Mouse (Mus musculus): Measurements from ENCODE around the gene Gm5148. TPM values are rescaled to one million over a fixed set of nuclear protein-coding genes. Genes with fewer than 3 reads are reported as not detected.

Gene Gm5148
- total RNA-seq, 2 experiments from 2014 or later, result not detected

DNA sequence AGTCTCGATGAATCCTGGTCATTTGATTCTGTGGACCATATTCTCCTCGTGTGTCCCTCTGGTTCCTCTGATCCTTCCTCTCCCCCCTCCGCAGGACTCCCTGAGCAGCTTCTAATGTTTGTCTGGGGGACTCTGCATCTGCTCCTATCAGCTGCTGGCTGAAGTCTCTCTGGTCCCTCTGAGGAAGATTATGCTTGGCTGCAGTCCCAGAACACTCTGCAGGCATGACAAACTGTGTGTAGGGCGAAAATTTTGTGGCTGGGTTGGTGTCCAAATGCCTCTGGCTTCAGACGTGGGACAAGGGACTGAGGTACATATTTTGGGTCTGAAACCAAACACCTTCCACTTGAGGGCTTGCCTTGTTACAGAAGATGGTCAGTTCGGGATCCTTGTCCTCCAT lies 13.1 kb upstream of the Gm5148 start:
- DNase-seq, result peak; percentile 86 to 90

DNA sequence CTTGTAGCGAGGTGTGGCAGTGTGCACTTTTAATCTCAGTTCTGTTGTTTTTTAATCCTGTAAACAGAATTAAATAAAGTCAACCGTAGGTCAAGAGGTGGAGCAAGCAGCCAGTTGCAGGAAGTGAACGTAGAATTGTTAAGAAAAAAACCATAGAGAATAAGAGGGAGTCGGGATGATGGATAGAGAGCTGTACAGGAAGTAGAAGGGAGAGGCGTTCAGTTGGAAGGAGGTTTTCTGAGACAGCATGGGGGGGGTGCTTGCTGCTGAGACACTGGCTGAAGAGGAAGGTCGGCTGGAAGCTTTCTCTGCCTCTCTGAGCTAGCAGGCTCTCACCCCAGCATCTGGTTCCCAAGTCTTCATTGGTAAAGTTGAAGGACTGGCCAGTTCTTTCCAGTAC lies 10.9 kb upstream of the Gm5148 start:
- DNase-seq, result no peak

DNA sequence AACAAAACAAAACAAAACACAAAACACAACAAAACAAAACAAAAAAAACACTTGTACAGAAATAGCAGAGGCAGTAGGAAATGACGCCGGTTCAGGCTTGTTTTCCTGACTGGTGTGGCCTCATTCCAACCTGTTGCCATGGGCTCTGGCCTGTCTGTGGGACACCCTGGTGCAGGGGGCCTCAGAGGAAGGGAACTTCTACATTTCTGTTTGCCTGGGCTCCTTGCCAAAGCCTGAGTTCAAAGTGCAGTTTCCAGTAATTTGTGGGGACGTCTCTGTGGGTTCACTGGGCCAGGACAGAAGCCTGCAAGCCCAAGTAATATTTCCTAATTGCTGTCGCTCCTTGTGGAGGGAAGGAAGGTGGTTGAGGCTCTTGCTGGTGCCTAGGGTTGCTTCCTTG lies 4.9 kb upstream of the Gm5148 start:
- DNase-seq, result peak; percentile 86 to 94

DNA sequence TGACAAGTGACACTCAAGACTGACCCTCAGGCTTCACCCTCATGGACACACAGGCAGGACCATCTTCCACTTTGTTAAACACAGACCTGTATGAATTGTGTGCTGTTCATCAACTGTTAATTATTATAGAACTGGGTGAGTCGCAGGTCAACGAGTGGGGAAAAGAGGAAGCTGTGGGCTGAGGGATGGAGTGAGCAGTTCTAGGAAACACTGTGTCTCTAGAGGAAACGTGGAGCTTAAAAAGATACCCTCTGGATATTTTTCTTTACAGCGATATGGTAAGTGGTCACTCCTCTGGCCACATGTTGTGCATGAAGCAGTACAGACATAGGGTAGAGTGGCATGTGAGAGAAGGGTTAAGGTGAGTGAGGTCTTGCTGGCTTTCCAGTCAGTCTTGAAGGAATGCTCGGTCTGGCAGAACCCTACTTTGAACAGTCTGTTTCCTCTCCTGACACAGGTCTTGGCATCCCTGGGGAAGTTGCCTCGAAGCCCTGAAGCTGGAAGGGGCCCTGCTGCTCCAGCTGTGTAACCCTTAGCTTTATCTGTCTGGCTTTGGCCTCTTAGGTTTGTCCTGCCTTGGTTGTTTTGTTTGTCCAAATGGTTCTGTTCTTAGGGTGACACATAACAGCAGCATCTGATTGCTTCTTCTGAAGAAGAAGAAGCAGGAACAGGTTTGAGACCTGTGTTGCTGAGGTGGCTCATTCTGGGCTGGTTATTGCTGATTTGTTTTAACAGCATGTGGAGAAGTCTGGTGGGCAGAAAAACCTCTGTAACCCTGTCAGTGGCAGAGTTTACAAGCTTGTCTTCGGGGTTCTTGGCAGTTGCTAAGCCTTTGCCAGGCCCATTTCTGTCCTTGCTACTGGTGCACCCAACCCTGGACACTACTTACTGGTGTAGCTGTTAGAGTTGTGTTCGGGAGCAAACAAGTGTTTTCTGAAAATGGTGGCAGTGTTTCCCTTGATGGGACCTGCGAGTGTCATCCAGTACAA lies 4.1 kb upstream of the Gm5148 start:
- peak; percentile 62 to 66 for DNase-seq

DNA sequence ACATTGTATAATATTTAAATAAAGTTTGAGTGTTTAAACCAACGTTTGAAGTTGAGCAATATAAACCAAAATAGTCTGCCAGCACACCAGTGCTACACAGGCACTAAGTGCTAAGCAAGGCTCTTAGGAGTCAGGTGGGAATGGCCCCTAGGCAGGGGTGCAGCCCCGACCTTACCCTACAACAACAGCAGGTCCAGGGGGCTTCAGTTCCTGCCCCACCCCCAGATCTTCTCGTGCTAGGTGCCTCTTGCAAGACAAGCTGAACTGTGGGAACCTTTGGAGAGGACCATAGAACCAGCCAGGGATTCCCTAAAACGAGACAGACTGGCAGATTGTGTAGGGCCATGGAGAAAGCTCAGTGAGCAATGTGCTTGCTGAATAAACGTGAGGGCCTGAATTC lies 3.1 kb upstream of the Gm5148 start:
- no peak for DNase-seq

DNA sequence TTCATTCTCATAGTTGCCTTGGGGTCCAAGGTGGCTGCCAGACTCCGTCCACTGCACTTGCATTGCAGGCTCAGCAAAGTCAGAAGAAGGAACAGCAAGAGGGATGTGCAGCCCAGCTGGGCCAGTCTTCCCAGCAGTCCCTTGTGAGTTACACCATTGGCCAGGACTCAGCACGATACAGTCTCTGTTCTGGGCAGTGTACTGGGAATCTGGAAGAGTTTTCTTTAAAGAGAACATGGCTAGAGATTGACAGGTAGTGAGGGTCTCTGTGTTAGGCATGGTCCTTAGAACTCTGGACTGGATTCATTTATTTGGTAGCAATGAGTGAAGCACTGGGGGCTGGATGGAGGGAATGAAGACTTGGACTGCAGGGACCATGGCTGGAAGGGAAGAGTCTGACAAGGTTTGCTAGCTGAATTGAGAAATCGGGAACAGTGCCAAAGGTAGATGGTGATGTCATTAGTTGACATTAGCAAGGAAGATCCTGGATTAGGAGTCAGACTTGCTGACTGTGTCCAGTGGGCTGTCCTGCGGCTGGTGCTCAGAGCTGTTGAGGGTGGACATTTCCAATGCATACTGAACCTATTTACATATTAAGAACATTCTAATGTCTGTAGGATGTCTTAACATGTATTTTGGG lies 2.3 kb upstream of the Gm5148 start:
- peak; percentile 76 to 85 for DNase-seq

DNA sequence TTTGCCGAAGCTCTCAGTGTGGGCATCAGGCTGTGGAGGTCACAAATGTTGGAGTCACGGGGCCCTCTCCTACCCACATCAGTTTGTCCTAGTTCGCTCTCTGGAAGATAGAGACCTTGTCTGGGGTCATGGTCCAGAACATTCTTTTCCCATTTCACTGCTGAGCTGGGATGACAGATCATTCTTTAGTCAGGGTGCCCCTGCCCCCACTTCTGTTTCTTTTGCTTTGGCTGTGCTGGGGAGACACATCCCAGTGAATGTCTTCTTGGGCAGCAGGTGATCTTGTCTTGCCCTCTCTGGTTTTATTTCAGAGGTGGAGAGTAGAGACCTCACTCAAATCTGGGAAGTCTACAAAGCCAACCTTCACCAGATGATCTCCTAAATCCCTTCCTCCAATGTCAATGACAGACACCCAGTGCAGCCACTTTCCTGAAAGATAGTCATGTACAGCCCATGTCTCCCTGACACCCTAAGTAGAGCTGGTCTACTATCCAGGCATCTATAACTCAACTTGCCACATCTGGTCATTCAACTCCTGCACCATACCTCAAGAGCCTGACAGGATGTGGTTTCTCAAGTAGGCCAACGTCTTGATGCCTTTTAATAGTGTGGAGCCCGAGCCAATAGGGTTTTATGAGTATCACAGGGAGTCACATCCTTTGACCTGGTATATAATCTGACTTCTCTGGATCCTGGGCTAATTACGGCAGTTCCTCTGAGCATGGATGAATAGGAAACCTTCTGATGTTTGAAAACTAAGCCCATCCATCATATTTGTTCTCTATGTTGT lies 851 bp upstream of the Gm5148 start:
- no peak for DNase-seq

DNA sequence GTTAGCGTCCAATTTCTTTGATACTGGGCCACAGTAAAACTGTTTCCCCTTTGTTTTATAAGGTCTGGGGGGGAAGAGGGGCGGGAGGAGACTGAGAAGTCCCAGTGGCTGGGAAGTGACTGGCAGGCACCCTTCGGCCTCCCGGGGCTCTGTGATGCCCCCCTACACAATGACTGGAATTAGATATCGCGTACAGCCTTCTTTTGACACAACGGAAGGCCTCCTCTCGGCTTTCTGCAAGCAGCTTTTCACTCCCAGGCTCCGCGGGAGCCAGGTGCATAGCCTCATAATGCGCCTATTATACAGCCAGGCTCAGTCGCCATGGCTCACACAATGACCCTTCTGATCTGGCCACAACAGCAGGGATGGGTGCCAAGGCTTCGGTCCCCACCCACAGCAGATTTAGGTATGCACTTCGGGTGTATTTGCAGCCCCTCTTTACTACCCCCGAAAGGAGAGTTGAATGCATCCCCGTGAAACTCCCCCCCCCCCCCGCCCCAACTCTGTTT lies 574 bp downstream of the Gm5148 start:
- no peak for DNase-seq

DNA sequence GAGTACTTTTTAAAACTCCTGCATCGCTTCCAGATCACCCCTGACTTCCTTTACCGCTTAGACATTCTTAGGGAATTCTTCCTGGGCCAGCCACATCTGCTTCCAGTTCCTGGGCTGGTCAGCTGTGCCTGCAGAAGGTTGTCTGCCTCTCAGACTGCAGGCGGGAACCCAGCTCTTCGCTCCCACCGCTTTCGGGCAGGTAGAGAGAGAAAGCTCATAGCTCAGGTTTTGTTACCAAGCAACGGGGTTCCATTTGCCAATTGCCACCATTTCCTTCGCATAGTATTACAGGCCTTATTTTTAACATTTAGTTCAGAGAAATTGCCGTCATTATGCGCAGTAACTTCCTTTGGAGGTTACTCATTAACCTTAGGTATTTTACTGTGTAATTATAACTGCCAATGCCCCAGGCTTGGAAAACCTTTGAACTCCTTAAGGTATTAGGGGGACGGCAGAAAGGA lies 1.2 kb downstream of the Gm5148 start:
- no peak for DNase-seq

DNA sequence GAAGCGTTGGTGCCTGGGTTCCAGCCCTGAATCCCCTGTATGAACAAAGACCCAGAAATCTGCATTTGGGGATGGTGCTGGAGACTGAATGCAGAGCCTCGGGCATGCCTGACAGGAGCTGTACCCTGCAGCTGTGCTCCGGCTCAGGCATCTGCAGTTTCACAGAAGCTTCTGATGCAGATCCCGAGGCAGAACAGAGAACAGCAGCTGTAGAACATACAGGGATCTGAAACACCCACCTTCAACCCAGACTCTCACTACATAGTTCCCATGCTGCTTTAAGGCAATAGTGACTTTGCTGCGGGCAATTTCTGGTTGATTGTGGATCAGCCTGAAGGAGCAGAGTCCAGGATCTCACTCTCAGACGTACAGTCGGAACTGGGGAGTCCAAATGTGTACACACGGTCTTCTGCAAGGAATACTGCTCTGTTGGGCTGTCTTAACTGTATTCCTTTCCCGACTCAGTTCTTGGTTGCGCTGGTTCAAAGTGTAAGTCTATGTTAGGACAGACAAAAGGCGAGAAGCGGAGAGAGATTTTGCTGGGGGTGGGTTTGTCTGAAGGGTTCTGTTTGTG lies 1.7 kb downstream of the Gm5148 start:
- DNase-seq, result no peak

DNA sequence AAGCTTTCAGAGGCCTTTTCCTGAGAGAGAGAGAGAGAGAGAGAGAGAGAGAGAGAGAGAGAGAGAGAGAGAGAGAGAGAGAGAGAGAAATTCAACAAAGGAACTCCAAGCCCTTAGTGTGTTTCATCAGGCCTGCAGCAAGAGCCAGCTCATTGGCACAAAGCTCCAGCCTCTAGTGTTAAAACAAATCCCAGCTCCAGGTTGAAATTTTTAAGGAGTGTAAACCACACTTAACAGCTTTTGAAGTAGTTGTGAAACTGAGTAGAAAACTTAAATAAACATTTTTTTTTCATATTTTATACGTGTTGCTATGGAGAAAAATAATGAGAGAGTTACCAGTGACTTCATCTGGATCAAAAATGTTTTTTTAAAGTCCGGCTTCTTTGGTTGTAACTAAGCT lies 7.3 kb downstream of the Gm5148 start:
- DNase-seq, result no peak

DNA sequence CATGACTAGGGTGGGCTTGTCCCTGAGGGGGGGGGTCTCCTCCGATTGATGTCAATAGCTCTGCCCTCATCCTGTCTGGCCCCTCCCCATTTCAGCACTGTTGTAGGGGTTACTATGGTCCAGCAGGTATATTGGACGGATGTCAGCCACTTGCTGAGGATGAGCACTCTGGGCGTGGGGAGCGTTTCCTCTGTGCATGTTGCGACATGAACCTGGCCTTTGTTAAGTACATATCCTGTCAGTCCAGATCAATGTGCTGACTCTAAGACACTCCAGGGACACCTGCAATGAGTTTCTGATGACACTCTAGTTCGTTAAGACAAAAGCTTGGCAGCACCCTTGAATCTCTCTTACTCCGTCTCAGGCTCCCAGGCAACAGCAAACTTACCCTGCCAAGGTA lies 8.6 kb downstream of the Gm5148 start:
- no peak for DNase-seq

DNA sequence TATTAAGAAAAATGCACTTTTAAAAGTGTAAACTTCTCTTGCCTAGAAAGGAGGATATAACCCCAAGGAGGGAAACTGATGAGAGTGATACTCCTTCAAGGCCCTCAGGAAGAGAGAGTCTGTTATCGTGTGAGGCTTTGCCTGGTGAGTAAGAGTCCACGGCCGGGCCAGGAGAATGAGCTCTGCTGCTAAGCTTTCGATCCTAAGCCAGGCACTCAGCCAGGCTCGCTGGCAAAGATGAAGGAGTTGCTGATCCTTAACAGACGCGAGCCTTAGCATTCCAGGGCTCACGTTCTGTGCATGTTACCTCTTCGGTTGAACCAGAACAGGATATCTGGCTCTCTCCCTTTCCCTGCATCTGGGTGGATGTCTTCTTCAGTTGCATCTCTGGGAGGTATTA lies 11.8 kb downstream of the Gm5148 start:
- peak; percentile 76 to 77 for DNase-seq

DNA sequence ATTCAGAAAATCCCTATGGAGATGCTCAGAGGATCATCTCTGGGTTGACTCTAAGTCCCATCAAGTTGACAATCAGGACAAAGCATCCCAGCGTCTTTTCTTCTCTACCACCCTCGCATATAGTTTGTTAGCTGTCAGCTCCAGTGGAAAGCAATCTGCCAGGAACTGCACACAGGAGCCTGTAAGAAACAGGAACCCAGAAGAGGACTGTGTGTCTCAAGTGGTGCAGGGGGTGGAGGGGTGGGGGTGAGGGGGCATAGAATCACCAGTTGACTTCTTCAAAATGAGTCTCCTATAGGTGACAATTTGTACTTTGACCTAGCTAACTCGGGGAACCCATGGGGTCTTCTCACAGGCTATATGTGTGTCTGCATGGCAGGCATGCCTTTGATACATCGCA lies 12.7 kb downstream of the Gm5148 start:
- DNase-seq, result no peak

DNA sequence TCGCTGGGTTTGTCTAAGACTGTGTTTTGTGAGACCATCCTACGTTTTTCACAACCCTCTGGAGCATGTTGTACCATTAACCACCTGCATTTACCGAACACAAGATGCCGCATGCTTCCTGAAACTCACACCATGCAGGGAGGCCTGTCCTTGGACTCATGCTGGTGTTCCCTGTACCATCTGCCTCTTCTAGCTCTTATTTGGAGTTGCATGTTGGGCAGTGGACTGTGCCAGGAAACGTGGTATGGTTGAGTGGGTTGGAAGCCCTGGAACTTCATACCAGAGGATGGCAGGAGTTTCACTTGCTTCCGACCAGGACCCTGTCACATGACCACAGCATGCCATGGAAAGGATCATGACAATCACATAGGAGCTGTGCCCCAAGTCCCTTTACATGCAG lies 16.5 kb downstream of the Gm5148 start:
- DNase-seq, result no peak

DNA sequence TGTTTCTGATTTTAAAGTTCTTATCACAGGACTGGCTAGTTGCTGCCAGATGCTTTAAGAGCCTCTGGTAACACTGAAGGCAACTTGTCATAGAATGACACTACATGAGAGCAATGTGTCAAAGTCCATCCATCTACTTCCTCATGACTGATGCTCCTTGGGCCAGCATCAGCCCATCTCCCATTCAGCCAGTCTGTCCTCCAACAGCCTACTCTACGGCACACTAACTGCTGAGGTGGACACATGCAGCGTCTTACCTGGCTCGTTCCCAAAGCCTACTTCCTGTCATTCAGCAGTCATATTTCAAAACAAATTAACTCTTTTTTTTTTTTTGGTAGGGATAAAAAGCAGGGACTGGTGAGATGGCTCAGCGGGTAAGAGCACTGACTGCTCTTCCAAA lies 17.9 kb downstream of the Gm5148 start:
- peak; percentile 45 to 57 for DNase-seq

DNA sequence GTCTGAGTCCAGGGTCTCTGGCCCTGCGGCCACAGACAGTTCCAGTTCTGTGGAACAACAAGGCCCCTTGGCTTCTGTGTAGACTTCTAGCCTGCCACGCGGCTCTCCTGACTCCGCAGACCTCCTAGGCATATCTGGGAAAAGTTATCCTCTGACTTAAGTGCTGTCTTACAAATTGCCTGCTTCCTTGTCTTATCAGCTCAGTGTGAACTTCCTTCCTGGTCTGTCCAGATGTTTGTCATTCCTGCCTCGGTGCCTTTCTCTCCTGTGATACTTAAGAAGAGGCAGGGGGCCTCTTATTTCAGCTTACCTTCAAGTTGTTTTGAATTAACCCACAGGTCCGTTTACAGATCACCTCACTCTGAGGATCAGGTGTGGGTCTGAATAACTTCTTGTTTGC lies 18.9 kb downstream of the Gm5148 start:
- DNase-seq, result no peak

DNA sequence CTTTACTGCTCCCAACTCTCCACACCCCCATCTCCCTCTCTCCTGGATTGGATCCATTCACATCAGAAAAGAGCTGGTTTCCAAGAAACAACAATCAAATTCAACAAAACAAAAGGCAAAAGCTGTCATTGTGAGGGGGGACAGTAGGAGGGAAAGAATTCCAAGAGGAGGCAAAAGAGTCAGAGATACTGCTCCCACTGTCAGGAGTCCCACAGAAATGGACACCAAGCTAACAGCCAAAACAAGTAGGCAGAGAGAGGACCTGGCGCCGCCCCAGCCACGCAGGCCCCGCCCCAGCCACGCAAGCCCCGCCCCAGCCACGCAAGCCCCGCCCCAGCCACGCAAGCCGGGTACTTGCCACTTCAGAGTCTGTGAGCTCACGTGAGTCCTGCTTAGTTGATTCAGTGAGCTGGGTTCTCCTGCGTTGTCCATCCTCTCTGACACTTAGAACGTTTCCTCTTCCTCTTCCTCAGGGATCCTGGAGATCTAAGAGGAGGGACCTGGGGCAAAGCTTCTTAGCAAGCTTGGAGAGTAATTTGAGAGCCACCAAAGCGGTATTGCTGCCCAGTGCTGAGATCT lies 19.5 kb downstream of the Gm5148 start:
- peak in 1 of 2 experiments; percentile 23 for DNase-seq

DNA sequence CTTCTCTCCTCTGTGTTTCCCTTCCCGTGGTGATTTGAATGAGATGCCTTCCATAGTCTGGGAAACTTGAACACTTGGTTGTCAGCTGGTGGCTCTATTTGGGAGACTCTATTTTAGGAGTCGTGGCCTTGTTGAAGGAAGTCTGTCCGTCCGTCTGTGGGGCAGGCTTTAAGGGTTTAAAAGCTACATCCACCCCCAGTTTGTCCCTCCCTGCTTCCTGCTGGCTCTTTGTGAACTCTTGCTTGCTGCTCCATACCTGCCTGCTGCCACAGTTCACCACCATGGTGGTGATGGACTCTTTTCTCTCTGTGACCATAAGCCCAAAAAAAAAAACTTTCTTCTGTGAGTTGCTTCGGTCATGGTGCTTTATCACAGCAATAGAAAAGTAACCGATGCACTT lies 21.2 kb downstream of the Gm5148 start:
- no peak for DNase-seq

DNA sequence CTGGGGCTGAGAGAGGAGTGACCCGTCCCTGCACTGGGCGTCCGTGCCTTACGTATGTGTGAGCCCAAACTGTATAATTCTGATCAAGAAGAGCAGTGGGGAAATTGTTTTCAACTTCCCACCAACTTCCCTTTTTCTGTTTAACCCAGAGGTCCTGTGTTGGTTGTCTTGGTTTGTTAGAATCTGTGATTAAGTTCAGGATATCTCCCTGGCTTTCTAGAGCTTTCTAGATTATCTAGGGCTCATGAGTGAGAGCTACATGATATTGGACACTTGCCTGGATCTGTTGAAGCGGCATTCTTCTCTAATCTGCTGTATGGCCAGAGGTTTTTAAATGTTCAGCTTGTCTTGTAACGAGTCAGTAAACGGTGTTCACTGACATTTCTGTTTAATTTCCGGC lies 30.7 kb downstream of the Gm5148 start:
- DNase-seq, result peak in 1 of 2 experiments; percentile 23

DNA sequence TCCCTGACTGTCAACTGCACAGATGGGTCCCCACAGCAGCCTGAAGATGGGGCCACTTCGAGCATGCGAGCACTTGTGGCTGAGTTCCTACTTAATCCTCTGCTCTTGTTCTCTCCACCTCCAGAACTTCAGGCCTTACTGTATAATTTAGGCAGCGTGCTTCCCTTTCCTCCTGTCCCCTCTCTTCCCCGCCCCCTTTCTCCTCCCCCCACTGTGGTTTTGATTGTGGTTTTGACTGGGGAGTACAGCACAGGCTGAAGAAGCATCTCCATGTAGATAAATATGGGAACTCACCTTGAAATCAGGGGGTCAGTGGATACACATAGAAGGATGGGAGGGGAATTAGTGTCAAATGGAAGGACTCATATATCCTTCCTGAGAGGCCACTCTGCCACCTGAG lies 31.3 kb downstream of the Gm5148 start:
- DNase-seq, result no peak
